Mouse (Mus musculus) testis, postnatal 14 days (tissue): ENCODE data around the gene Gm3106.
"Not testable (repeated sequence)": the region's sequence is repeated elsewhere in the genome, so short reads cannot be mapped to it uniquely, and the experiment has no call there.

ENCODE experiments used
- DNase-seq: peaks from one replicate; pipeline ENCODE4 v3.0.0; 2021; ENCODE audit warnings: low spot score

The Gm3106 gene

DNA sequence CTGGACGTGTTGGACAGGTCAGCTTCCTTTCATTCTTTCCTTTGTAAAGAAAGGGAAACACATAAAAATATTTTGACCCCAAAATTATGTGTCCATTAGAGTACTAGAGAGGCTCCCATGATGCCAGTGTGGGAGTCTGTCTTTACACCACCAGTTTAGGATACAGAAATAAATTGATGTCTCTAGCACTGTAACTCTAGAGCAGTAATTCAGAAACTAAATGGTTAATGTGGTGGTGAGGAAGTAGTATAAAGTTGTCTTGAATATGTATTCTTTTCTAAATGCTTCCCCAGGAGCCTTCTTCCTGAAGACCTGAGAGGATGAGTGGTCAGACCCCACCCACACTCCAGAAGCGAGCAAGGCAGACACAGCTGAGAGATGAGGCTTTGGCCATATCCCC, at the start of gene Gm3106:
Gene Gm3106, plus strand, starts transcription at position 301 of the 400 bp plus-strand sequence.
- DNase-seq = not testable (repeated sequence)
